Mouse (Mus musculus) adrenal gland, postnatal 25 days (tissue): ENCODE results near the gene Pla2g4d. TPM values are rescaled to one million over a fixed set of nuclear protein-coding genes. Genes with fewer than 3 reads are reported as not detected.
A peak's percentile ranks its signal among the peaks of the same experiment; 100 is the strongest.

Source experiments
- DNase-seq: peaks from one replicate; pipeline ENCODE4 v3.0.0; 2021; ENCODE audit warnings: mixed read lengths
- long read RNA-seq: library from polyadenylated mRNA; stranded (forward); transcript quantifications from one replicate; pipeline ENCODE4 v2.0.0, GENCODE M21; 2021
- total RNA-seq: library from RNA; stranded (reverse); gene quantifications from 2 replicates; pipeline ENCODE4 v1.2.3, GENCODE M21; 2021

Gene Pla2g4d
- 0.21 TPM in 1 of 2 replicates, not detected in the other for total RNA-seq
- long read RNA-seq = 0 reads

GRCm38 (mm10) chr2:120288995-120289394 lies at the start of gene Pla2g4d:
Gene Pla2g4d, minus strand, starts transcription at chr2:120289197.
- no peak for DNase-seq

- no peak for DNase-seq
Measured at GRCm38 (mm10) chr2:120337886-120338285, 48.9 kb upstream of the Pla2g4d start.

GRCm38 (mm10) chr2:120331575-120331974 lies 42.6 kb upstream of the Pla2g4d start:
- no peak for DNase-seq

- DNase-seq = no peak
Measured at GRCm38 (mm10) chr2:120315077-120315476, 26.1 kb upstream of the Pla2g4d start.

GRCm38 (mm10) chr2:120314487-120314886 lies 25.5 kb upstream of the Pla2g4d start:
- DNase-seq = no peak

GRCm38 (mm10) chr2:120313976-120314375 lies 25.0 kb upstream of the Pla2g4d start, which contains the start of gene Pla2g4f:
Gene Pla2g4f, minus strand, starts transcription at chr2:120314165.
- DNase-seq = no peak

GRCm38 (mm10) chr2:120312276-120312825 lies 23.4 kb upstream of the Pla2g4d start:
- no peak for DNase-seq

GRCm38 (mm10) chr2:120304113-120304512 lies 15.1 kb upstream of the Pla2g4d start:
- DNase-seq = no peak

GRCm38 (mm10) chr2:120301076-120301475 lies 12.1 kb upstream of the Pla2g4d start:
- no peak for DNase-seq

- no peak for DNase-seq
Measured at GRCm38 (mm10) chr2:120299866-120300265, 10.9 kb upstream of the Pla2g4d start.

- DNase-seq = no peak
Measured at GRCm38 (mm10) chr2:120296160-120296559, 7.2 kb upstream of the Pla2g4d start.

GRCm38 (mm10) chr2:120291471-120292078 lies 2.6 kb upstream of the Pla2g4d start:
- DNase-seq = peak; percentile 23

- DNase-seq = no peak
Measured at GRCm38 (mm10) chr2:120288401-120288800, 596 bp downstream of the Pla2g4d start.

GRCm38 (mm10) chr2:120285639-120286038 lies 3.4 kb downstream of the Pla2g4d start:
- no peak for DNase-seq

GRCm38 (mm10) chr2:120284705-120285104 lies 4.3 kb downstream of the Pla2g4d start:
- DNase-seq = no peak

- DNase-seq = peak; percentile 46
Measured at GRCm38 (mm10) chr2:120284094-120284493, 4.9 kb downstream of the Pla2g4d start.

- peak; percentile 52 for DNase-seq
Measured at GRCm38 (mm10) chr2:120283550-120283949, 5.4 kb downstream of the Pla2g4d start.

- DNase-seq = no peak
Measured at GRCm38 (mm10) chr2:120281221-120281620, 7.8 kb downstream of the Pla2g4d start.

- peak; percentile 60 for DNase-seq
Measured at GRCm38 (mm10) chr2:120279961-120280360, 9.0 kb downstream of the Pla2g4d start.

GRCm38 (mm10) chr2:120276951-120277350 lies 12.0 kb downstream of the Pla2g4d start:
- DNase-seq = no peak

GRCm38 (mm10) chr2:120268635-120269034 lies 20.4 kb downstream of the Pla2g4d start:
- DNase-seq = no peak

- no peak for DNase-seq
Measured at GRCm38 (mm10) chr2:120265523-120265922, 23.5 kb downstream of the Pla2g4d start.

- DNase-seq = no peak
Measured at GRCm38 (mm10) chr2:120264858-120265257, 24.1 kb downstream of the Pla2g4d start.

- DNase-seq = no peak
Measured at GRCm38 (mm10) chr2:120262876-120263275, 26.1 kb downstream of the Pla2g4d start.
